Mouse (Mus musculus): ENCODE data around the gene BC035044. TPM values are rescaled to one million over a fixed set of nuclear protein-coding genes. Genes with fewer than 3 reads are reported as not detected.

BC035044 gene
- polyA plus RNA-seq, 1 experiment from 2014 or later = 0.56 TPM

DNA sequence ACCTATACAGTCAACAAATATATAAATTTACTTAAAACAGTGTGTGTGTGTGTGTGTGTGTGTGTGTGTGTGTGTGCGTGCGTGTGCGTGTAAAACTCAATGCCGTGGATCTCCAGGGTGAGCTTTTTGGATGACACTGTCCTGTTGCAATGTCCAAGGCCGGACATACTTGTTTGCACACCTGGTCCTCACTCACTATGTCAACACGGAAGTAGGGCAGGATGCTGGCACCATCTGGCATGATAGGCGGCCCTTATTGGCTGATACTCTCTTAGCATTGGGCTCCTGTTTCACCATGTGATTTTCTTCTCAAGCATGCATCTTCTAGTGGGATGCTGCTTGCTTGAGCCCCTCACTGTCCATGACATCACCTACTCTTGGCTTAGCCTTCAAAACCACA lies 51.0 kb downstream of the BC035044 start:
- DNase-seq (ENCODE audit: low spot score) = no peak
- Histone ChIP-seq H3K27me3 (replicated peaks; ENCODE audit: control insufficient read depth, insufficient read depth, low read length) (no peaks in the 10 kb centered on the region), H3K9me3 (ENCODE audit: control insufficient read depth, low read length) (no peaks in the 10 kb centered on the region), H3K27ac (replicated peaks; ENCODE audit: low read depth, low read length) (0 out of 2 replicates have a peak overlapping the region, but pooled peaks have one; percentile 98), H3K9ac (ENCODE audit: low read depth, low read length) (no peak overlapping the region), H3K4me1 (ENCODE audit: control insufficient read depth, insufficient read depth, low read length) (peaks cover 9% of the 10 kb centered on the region; the same call in 1 of the 2 replicates), H3K4me3 (ENCODE audit: low read depth, low read length) (peak overlapping the region; percentile 86), H3K36me3 (ENCODE audit: control insufficient read depth, insufficient read depth, low read length) (no peaks in the 10 kb centered on the region), H3K4me2 (ENCODE audit: low read depth, low read length) (peak overlapping the region; percentile 58)
- no peak for ATAC-seq (ENCODE audit: low read depth)
- WGBS = 59% methylated on average over 7 of the region's 7 CpGs

- peaks cover 7% of the 10 kb centered on the region; the same call in 1 of the 2 replicates for H3K4me1 ChIP-seq (ENCODE audit: control insufficient read depth, insufficient read depth, low read length)
- H3K27me3 ChIP-seq (replicated peaks; ENCODE audit: control insufficient read depth, insufficient read depth, low read length) = no peaks in the 10 kb centered on the region
- H3K4me3 ChIP-seq (ENCODE audit: low read depth, low read length) = peak overlapping the region; percentile 86
- H3K27ac ChIP-seq (replicated peaks; ENCODE audit: low read depth, low read length) = peak overlapping the region; percentile 98
- ATAC-seq (ENCODE audit: low read depth) = peak; percentile 5
- no peaks in the 10 kb centered on the region for H3K36me3 ChIP-seq (ENCODE audit: control insufficient read depth, insufficient read depth, low read length)
- whole genome bisulfite sequencing = under 1% methylated on average over 17 of the region's 17 CpGs
- H3K9ac ChIP-seq (ENCODE audit: low read depth, low read length) = peak overlapping the region; percentile 94
- no peaks in the 10 kb centered on the region for H3K9me3 ChIP-seq (ENCODE audit: control insufficient read depth, low read length)
- peak overlapping the region; percentile 58 for H3K4me2 ChIP-seq (ENCODE audit: low read depth, low read length)
- peak; percentile 90 for DNase-seq (ENCODE audit: low spot score)
These were observed 51.6 kb downstream of the BC035044 start for GRCm38 (mm10) chr6:128839266-128839771.

- under 1% methylated on average over 49 of the region's 49 CpGs for WGBS
- ATAC-seq (ENCODE audit: low read depth) (peak; percentile 58), DNase-seq (ENCODE audit: low spot score) (peak; percentile 88)
- Histone ChIP-seq H3K36me3 (ENCODE audit: control insufficient read depth, insufficient read depth, low read length) (no peaks in the 10 kb centered on the region), H3K4me1 (ENCODE audit: control insufficient read depth, insufficient read depth, low read length) (peaks cover 7% of the 10 kb centered on the region; the same call in 1 of the 2 replicates), H3K27me3 (replicated peaks; ENCODE audit: control insufficient read depth, insufficient read depth, low read length) (no peaks in the 10 kb centered on the region), H3K27ac (replicated peaks; ENCODE audit: low read depth, low read length) (peak overlapping the region; percentile 98), H3K9ac (ENCODE audit: low read depth, low read length) (peak overlapping the region; percentile 94), H3K4me2 (ENCODE audit: low read depth, low read length) (peak overlapping the region; percentile 62), H3K4me3 (ENCODE audit: low read depth, low read length) (peak overlapping the region; percentile 86), H3K9me3 (ENCODE audit: control insufficient read depth, low read length) (no peaks in the 10 kb centered on the region)
These were observed 52.3 kb downstream of the BC035044 start for GRCm38 (mm10) chr6:128838342-128839265.

DNA sequence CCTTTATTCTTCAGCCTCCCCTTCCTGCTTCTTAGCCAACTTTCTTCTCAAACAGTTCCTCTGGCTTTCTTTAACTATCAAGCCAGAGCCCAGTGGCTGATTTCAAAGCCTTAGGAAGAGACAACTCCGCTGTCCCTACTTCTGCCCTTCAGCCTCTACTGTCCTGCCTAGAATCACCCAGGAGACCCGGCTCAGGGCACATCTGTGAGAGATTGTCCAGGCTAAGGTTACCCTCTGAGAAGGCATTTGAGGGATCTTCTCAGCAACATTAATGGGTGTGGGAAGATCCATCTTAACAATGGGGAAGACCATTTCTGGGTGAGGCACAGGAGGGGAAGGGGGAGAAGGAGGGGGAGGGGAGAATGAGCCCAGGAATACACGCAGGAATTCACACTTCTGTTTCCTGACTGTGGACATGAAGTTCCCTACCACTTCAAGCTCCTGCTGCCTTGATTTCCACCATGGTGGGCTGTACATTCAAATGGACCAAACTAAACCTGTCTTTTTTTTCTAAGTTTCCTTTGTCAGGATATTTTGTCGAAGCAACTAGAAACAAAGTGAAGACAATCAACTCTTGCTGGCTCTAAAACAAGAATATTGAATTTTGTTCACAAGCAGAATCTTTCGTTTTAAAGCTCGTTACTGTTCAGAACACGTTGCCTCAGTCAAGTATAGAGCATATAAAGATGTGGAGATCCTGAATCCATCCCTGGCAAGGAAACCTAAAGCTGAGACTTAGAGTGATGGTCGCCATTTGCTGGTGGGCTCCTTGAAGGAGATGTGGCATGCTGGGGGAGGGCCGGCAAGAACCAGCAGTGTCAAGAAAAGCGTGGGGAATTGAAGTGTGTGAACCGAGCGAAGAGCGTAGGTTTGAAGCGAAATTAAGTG lies 53.2 kb downstream of the BC035044 start:
- no peak for ATAC-seq (ENCODE audit: low read depth)

DNA sequence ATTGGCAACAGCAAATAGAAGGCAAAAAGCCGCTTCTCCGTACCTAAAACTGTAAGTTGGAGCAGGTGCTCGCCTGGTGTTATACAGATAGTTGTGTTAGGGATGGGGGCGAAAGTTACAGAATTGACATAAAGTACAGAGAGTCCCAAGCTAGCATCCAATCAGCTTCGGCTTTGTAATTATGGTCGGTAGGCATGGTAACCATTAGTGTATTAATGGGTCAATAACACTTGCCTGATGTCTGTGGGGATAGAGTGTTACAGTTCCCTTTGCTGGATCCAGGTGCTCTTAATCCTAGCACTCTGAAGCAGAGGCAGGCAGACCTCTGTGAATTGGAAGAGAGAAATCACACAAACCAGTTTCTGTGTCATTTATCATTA lies 54.0 kb downstream of the BC035044 start:
- peak overlapping the region; percentile 98; the same call in 1 of the 2 replicates for H3K27ac ChIP-seq (replicated peaks; ENCODE audit: low read depth, low read length)

More for the DNA sequence above, 53.2 kb downstream of the BC035044 start:
- no peaks in the 10 kb centered on the region for H3K27me3 ChIP-seq (replicated peaks; ENCODE audit: control insufficient read depth, insufficient read depth, low read length)
- DNase-seq (ENCODE audit: low spot score) = peak; percentile 66
- peak overlapping the region; percentile 94 for H3K9ac ChIP-seq (ENCODE audit: low read depth, low read length)
- no peaks in the 10 kb centered on the region for H3K36me3 ChIP-seq (ENCODE audit: control insufficient read depth, insufficient read depth, low read length)
- H3K4me3 ChIP-seq (ENCODE audit: low read depth, low read length) = peak overlapping the region; percentile 86
- peak overlapping the region; percentile 98 for H3K27ac ChIP-seq (replicated peaks; ENCODE audit: low read depth, low read length)
- 3% methylated on average over 14 of the region's 14 CpGs for WGBS
- H3K9me3 ChIP-seq (ENCODE audit: control insufficient read depth, low read length) = no peaks in the 10 kb centered on the region
- peak overlapping the region; percentile 62 for H3K4me2 ChIP-seq (ENCODE audit: low read depth, low read length)
- peaks cover 7% of the 10 kb centered on the region; the same call in 1 of the 2 replicates for H3K4me1 ChIP-seq (ENCODE audit: control insufficient read depth, insufficient read depth, low read length)

GRCm38 (mm10) chr6:128836191-128836954 lies 54.6 kb downstream of the BC035044 start:
- H3K27ac ChIP-seq (replicated peaks; ENCODE audit: low read depth, low read length) = no peak overlapping the region
- ATAC-seq (ENCODE audit: low read depth) = no peak
- H3K4me3 ChIP-seq (ENCODE audit: low read depth, low read length) = no peak overlapping the region
- H3K4me1 ChIP-seq (ENCODE audit: control insufficient read depth, insufficient read depth, low read length) = 0 out of 2 replicates have a peak, but pooled peaks cover 3% of the 10 kb centered on the region
- no peak overlapping the region for H3K4me2 ChIP-seq (ENCODE audit: low read depth, low read length)
- no peaks in the 10 kb centered on the region for H3K36me3 ChIP-seq (ENCODE audit: control insufficient read depth, insufficient read depth, low read length)
- H3K9me3 ChIP-seq (ENCODE audit: control insufficient read depth, low read length) = no peaks in the 10 kb centered on the region
- no peak for DNase-seq (ENCODE audit: low spot score)
- H3K9ac ChIP-seq (ENCODE audit: low read depth, low read length) = no peak overlapping the region
- no peaks in the 10 kb centered on the region for H3K27me3 ChIP-seq (replicated peaks; ENCODE audit: control insufficient read depth, insufficient read depth, low read length)
- WGBS = 82% methylated on average over 8 of the region's 8 CpGs

More for the DNA sequence above, 54.0 kb downstream of the BC035044 start:
- WGBS = 82% methylated on average over 6 of the region's 6 CpGs
- H3K4me2 ChIP-seq (ENCODE audit: low read depth, low read length) = peak overlapping the region; percentile 62
- peaks cover 7% of the 10 kb centered on the region; the same call in 1 of the 2 replicates for H3K4me1 ChIP-seq (ENCODE audit: control insufficient read depth, insufficient read depth, low read length)
- H3K27me3 ChIP-seq (replicated peaks; ENCODE audit: control insufficient read depth, insufficient read depth, low read length) = no peaks in the 10 kb centered on the region
- H3K9ac ChIP-seq (ENCODE audit: low read depth, low read length) = peak overlapping the region; percentile 94; the same call in 1 of the 2 replicates
- H3K36me3 ChIP-seq (ENCODE audit: control insufficient read depth, insufficient read depth, low read length) = no peaks in the 10 kb centered on the region
- ATAC-seq (ENCODE audit: low read depth) (no peak), DNase-seq (ENCODE audit: low spot score) (no peak)
- peak overlapping the region; percentile 86 for H3K4me3 ChIP-seq (ENCODE audit: low read depth, low read length)
- H3K9me3 ChIP-seq (ENCODE audit: control insufficient read depth, low read length) = no peaks in the 10 kb centered on the region

- no peaks in the 10 kb centered on the region for H3K9me3 ChIP-seq (ENCODE audit: control insufficient read depth, low read length)
These were observed 55.4 kb downstream of the BC035044 start for GRCm38 (mm10) chr6:128835571-128835970.

More at GRCm38 (mm10) chr6:128835571-128835970, 55.4 kb downstream of the BC035044 start:
- 0 out of 2 replicates have a peak, but pooled peaks cover 3% of the 10 kb centered on the region for H3K4me1 ChIP-seq (ENCODE audit: control insufficient read depth, insufficient read depth, low read length)
- H3K27me3 ChIP-seq (replicated peaks; ENCODE audit: control insufficient read depth, insufficient read depth, low read length) = no peaks in the 10 kb centered on the region
- no peak for ATAC-seq (ENCODE audit: low read depth)
- H3K4me3 ChIP-seq (ENCODE audit: low read depth, low read length) = no peak overlapping the region
- no peak overlapping the region for H3K9ac ChIP-seq (ENCODE audit: low read depth, low read length)
- no peak for DNase-seq (ENCODE audit: low spot score)
- H3K36me3 ChIP-seq (ENCODE audit: control insufficient read depth, insufficient read depth, low read length) = no peaks in the 10 kb centered on the region
- WGBS = 86% methylated on average over 4 of the region's 4 CpGs
- no peak overlapping the region for H3K4me2 ChIP-seq (ENCODE audit: low read depth, low read length)
- no peak overlapping the region for H3K27ac ChIP-seq (replicated peaks; ENCODE audit: low read depth, low read length)
